Mouse (Mus musculus) olfactory bulb, adult 2 months (tissue): ENCODE measurements around the gene Dgcr8.

ENCODE experiments used
- CTCF ChIP-seq: fragments of 200-500 bp; IDR thresholded peaks from 2 replicates; pipeline ENCODE4 v1.5.1; 2012; ENCODE audit warnings: low read depth, mild to moderate bottlenecking, low read length, moderate library complexity; ENCODE audit not compliant: insufficient read depth
- POLR2A ChIP-seq: fragments of 200-500 bp; IDR thresholded peaks from 2 replicates; pipeline ENCODE4 v1.6.1; 2012; ENCODE audit warnings: mild to moderate bottlenecking, low read depth, low read length, moderate library complexity; ENCODE audit not compliant: insufficient read depth

- TF ChIP-seq CTCF (no peak), POLR2A (no peak)
Measured at GRCm38 (mm10) chr16:18250231-18250630, 38.8 kb downstream of the Dgcr8 start.
